Mouse (Mus musculus) liver, postnatal 0 days (tissue): ENCODE measurements around the gene 2200002J24Rik. TPM values are rescaled to one million over a fixed set of nuclear protein-coding genes. Genes with fewer than 3 reads are reported as not detected.
"Not testable (repeated sequence)": the region's sequence is repeated elsewhere in the genome, so short reads cannot be mapped to it uniquely, and the experiment has no call there.

ENCODE experiments used
- ATAC-seq: fragments of 200-750 bp; cut with Nextera tagmentation; 2 replicates; pipeline ENCODE4 v1.8.0; 2017; ENCODE audit warnings: mild to moderate bottlenecking, moderate library complexity
- DNase-seq: peaks from one replicate; pipeline ENCODE4 v3.0.0-alpha.2; 2016
- H3K27ac ChIP-seq: fragments of 300-500 bp; sonication (generic); 2 replicates; pipeline ENCODE4 v1.5.1; 2014; ENCODE audit warnings: antibody characterized with exemption, moderate library complexity, mild to moderate bottlenecking, low read depth
- H3K27me3 ChIP-seq: fragments of 300-500 bp; sonication (generic); 2 replicates; pipeline ENCODE4 v1.6.1; 2014; ENCODE audit warnings: low read length, control low read depth, mixed read lengths; ENCODE audit not compliant: insufficient read depth
- H3K36me3 ChIP-seq: fragments of 300-500 bp; sonication (generic); replicated peaks from 2 replicates; pipeline ENCODE4 v1.6.1; 2014; ENCODE audit warnings: mild to moderate bottlenecking, control low read depth, low read length, moderate library complexity, mixed read lengths; ENCODE audit not compliant: insufficient read depth
- H3K4me1 ChIP-seq: fragments of 300-500 bp; sonication (generic); 2 replicates; pipeline ENCODE4 v1.6.1; 2014; ENCODE audit warnings: antibody characterized with exemption, mild to moderate bottlenecking, control low read depth; ENCODE audit not compliant: insufficient read depth
- H3K4me2 ChIP-seq: fragments of 300-500 bp; sonication (generic); 2 replicates; pipeline ENCODE4 v1.6.1; 2014; ENCODE audit warnings: low read depth, mild to moderate bottlenecking, low read length, moderate library complexity, mixed read lengths
- H3K4me3 ChIP-seq: fragments of 300-500 bp; sonication (generic); 2 replicates; pipeline ENCODE4 v1.5.1; 2014; ENCODE audit warnings: low read depth, low read length
- H3K9ac ChIP-seq: fragments of 300-500 bp; sonication (generic); replicated peaks from 2 replicates; pipeline ENCODE4 v1.6.1; 2014; ENCODE audit warnings: mild to moderate bottlenecking, moderate library complexity
- H3K9me3 ChIP-seq: fragments of 300-500 bp; sonication (generic); 2 replicates; pipeline ENCODE4 v1.6.1; 2016; ENCODE audit warnings: mild to moderate bottlenecking, control low read depth, low read length, mixed read lengths
- CTCF ChIP-seq: sonication (generic); IDR thresholded peaks from 2 replicates; pipeline ENCODE4 v1.5.1; 2016; ENCODE audit warnings: antibody characterized with exemption, low read depth
- EP300 ChIP-seq: IDR thresholded peaks from 2 replicates; pipeline ENCODE4 v1.6.1; 2016; ENCODE audit warnings: antibody characterized with exemption, low read depth, mild to moderate bottlenecking
- WGBS: fragments of 180-500 bp; shearing (Covaris S2); extraction: QIAGEN DNeasy Blood & Tissue Kit; methylation state at CpG from one replicate; pipeline ENCODE4 v1.1.7; 2014; ENCODE audit not compliant: insufficient replicate concordance; 5-methylcytosine and 5-hydroxymethylcytosine counted together
- polyA plus RNA-seq: library from polyadenylated mRNA; unstranded; fragments of >200 nt; fragmentation: Nextera tagmentation; extraction: Ambion mirVana; gene quantifications from 2 replicates; pipeline ENCODE4 v1.2.1, GENCODE M21; 2015

Gene 2200002J24Rik
- polyA plus RNA-seq, 1 experiment from 2014 or later, result 0.53 TPM

GRCm38 (mm10) chr7:30736211-30736610 lies 37.5 kb downstream of the 2200002J24Rik start:
- WGBS, result 81% methylated on average over 3 of the region's 3 CpGs

GRCm38 (mm10) chr7:30742570-30742969 lies 43.8 kb downstream of the 2200002J24Rik start:
- H3K9me3 ChIP-seq, H3K27me3 ChIP-seq: not testable (repeated sequence)

More at GRCm38 (mm10) chr7:30736211-30736610, 37.5 kb downstream of the 2200002J24Rik start:
- no peak for DNase-seq
- H3K4me1 ChIP-seq, result peaks cover 4% of the 10 kb centered on the region; the same call in 1 of the 2 replicates
- no peak for ATAC-seq
- H3K27me3 ChIP-seq, result no peaks in the 10 kb centered on the region
- no peak overlapping the region for H3K9ac ChIP-seq
- H3K27ac ChIP-seq, result no peak overlapping the region
- H3K36me3 ChIP-seq, result peaks cover 15% of the 10 kb centered on the region
- H3K4me2 ChIP-seq, result no peak overlapping the region
- TF ChIP-seq EP300 (no peak), CTCF (no peak)
- H3K9me3 ChIP-seq, result no peaks in the 10 kb centered on the region
- H3K4me3 ChIP-seq, result no peak overlapping the region

GRCm38 (mm10) chr7:30743617-30744016 lies 44.9 kb downstream of the 2200002J24Rik start, which contains the start of gene Gapdhs:
Gapdhs (minus strand) TSS chr7:30743681.
- no CpG with 5 or more reads among the region's 4 CpGs for WGBS
- not testable (repeated sequence) for H3K36me3 ChIP-seq, H3K4me2 ChIP-seq, H3K4me1 ChIP-seq, H3K4me3 ChIP-seq, H3K9me3 ChIP-seq, H3K9ac ChIP-seq, DNase-seq, H3K27me3 ChIP-seq, H3K27ac ChIP-seq
- peak; percentile 31; the same call in 1 of the 2 replicates for ATAC-seq

More at GRCm38 (mm10) chr7:30742570-30742969, 43.8 kb downstream of the 2200002J24Rik start:
- not testable (repeated sequence) for H3K4me1 ChIP-seq, H3K4me3 ChIP-seq, H3K36me3 ChIP-seq, H3K27ac ChIP-seq, H3K9ac ChIP-seq, H3K4me2 ChIP-seq
- peak; percentile 35 for DNase-seq
- WGBS, result 32% methylated on average over 2 of the region's 2 CpGs
- peak; percentile 40; the same call in 1 of the 2 replicates for ATAC-seq

- DNase-seq (peak; percentile 71), ATAC-seq (peak; percentile 74)
- Histone ChIP-seq H3K27ac (no peak overlapping the region), H3K4me2 (no peak overlapping the region), H3K4me1 (peaks cover 5% of the 10 kb centered on the region; the same call in 1 of the 2 replicates), H3K9me3 (no peaks in the 10 kb centered on the region), H3K27me3 (no peaks in the 10 kb centered on the region), H3K36me3 (no peaks in the 10 kb centered on the region), H3K4me3 (no peak overlapping the region), H3K9ac (no peak overlapping the region)
- WGBS, result 42% methylated on average over 4 of the region's 4 CpGs
- TF ChIP-seq CTCF (no peak), EP300 (no peak)
Observed at GRCm38 (mm10) chr7:30744022-30744598, 45.4 kb downstream of the 2200002J24Rik start.

- peaks cover 5% of the 10 kb centered on the region; the same call in 1 of the 2 replicates for H3K4me1 ChIP-seq
- H3K36me3 ChIP-seq, result no peaks in the 10 kb centered on the region
- no peaks in the 10 kb centered on the region for H3K27me3 ChIP-seq
- no peak for DNase-seq
- H3K4me2 ChIP-seq, result no peak overlapping the region
- ATAC-seq, result no peak
- H3K4me3 ChIP-seq, result no peak overlapping the region
- TF ChIP-seq CTCF, result peak; percentile 30
- no peak for TF ChIP-seq EP300
- H3K9me3 ChIP-seq, result no peaks in the 10 kb centered on the region
- no peak overlapping the region for H3K27ac ChIP-seq
- H3K9ac ChIP-seq, result no peak overlapping the region
- WGBS, result 77% methylated on average over 7 of the region's 7 CpGs
Observed at GRCm38 (mm10) chr7:30747525-30748204, 48.9 kb downstream of the 2200002J24Rik start.

Other genes starting within 250 kb of the 2200002J24Rik start
- gene Kirrel2, start 241.2 kb upstream of the 2200002J24Rik start, polyA plus RNA-seq, result 0.05 TPM in 1 of 2 replicates, not detected in the other
- 0.06 and 0.07 TPM in 2 replicates for gene Nphs1, start 240.6 kb upstream of the 2200002J24Rik start, polyA plus RNA-seq
- gene Prodh2, start 205.3 kb upstream of the 2200002J24Rik start, polyA plus RNA-seq, result 203 and 205 TPM in 2 replicates
- gene Arhgap33, start 163.9 kb upstream of the 2200002J24Rik start, polyA plus RNA-seq, result 1.0 and 1.1 TPM in 2 replicates
- gene Hspb6, start 146.7 kb upstream of the 2200002J24Rik start, polyA plus RNA-seq, result 4.9 and 6.6 TPM in 2 replicates
- 0.53 and 1.1 TPM in 2 replicates for gene Proser3, start 146.6 kb upstream of the 2200002J24Rik start, polyA plus RNA-seq
- gene Lin37, start 139.1 kb upstream of the 2200002J24Rik start, polyA plus RNA-seq, result 16.0 and 18.9 TPM in 2 replicates
- 34.4 and 34.8 TPM in 2 replicates for gene U2af1l4, start 135.6 kb upstream of the 2200002J24Rik start, polyA plus RNA-seq
- 1.5 and 1.8 TPM in 2 replicates for gene Gm49396, start 135.6 kb upstream of the 2200002J24Rik start, polyA plus RNA-seq
- gene Psenen, start 135.3 kb upstream of the 2200002J24Rik start, polyA plus RNA-seq, result 85.3 and 94.5 TPM in 2 replicates
- gene Igflr1, start 133.5 kb upstream of the 2200002J24Rik start, polyA plus RNA-seq, result 0.52 and 1.2 TPM in 2 replicates
- gene Kmt2b, start 110.2 kb upstream of the 2200002J24Rik start, polyA plus RNA-seq, result 1.9 and 3.1 TPM in 2 replicates
- 0.53 and 1.2 TPM in 2 replicates for gene Zbtb32, start 100.0 kb upstream of the 2200002J24Rik start, polyA plus RNA-seq
- gene Upk1a, start 86.1 kb upstream of the 2200002J24Rik start, polyA plus RNA-seq, result 0.07 and 0.14 TPM in 2 replicates
- 995 and 998 TPM in 2 replicates for gene Cox6b1, start 72.8 kb upstream of the 2200002J24Rik start, polyA plus RNA-seq
- not detected in 2 replicates for gene Etv2, start 63.1 kb upstream of the 2200002J24Rik start, polyA plus RNA-seq
- 41.8 and 43.3 TPM in 2 replicates for gene Rbm42, start 48.6 kb upstream of the 2200002J24Rik start, polyA plus RNA-seq
- 11.4 and 13.0 TPM in 2 replicates for gene Haus5, start 33.9 kb upstream of the 2200002J24Rik start, polyA plus RNA-seq
- not detected in 2 replicates for gene Pmis2, start 27.3 kb upstream of the 2200002J24Rik start, polyA plus RNA-seq
- 1.1 and 1.6 TPM in 2 replicates for gene Atp4a, start 13.3 kb downstream of the 2200002J24Rik start, polyA plus RNA-seq
- 153 and 158 TPM in 2 replicates for gene Tmem147, start 30.6 kb downstream of the 2200002J24Rik start, polyA plus RNA-seq
- gene Gapdhs, start 44.8 kb downstream of the 2200002J24Rik start, polyA plus RNA-seq, result 0.12 TPM in 1 of 2 replicates, not detected in the other
- gene Sbsn, start 52.5 kb downstream of the 2200002J24Rik start, polyA plus RNA-seq, result 0.69 and 0.77 TPM in 2 replicates
- gene Dmkn, start 64.8 kb downstream of the 2200002J24Rik start, polyA plus RNA-seq, result 1.5 and 1.8 TPM in 2 replicates
- not detected in 2 replicates for gene Krtdap, start 89.0 kb downstream of the 2200002J24Rik start, polyA plus RNA-seq
- 1.6 and 2.1 TPM in 2 replicates for gene Ffar2, start 124.8 kb downstream of the 2200002J24Rik start, polyA plus RNA-seq
- not detected in 2 replicates for gene Ffar3, start 157.3 kb downstream of the 2200002J24Rik start, polyA plus RNA-seq
- gene Ffar1, start 162.6 kb downstream of the 2200002J24Rik start, polyA plus RNA-seq, result 0.06 TPM in 1 of 2 replicates, not detected in the other
- 1.5 and 2.2 TPM in 2 replicates for gene Cd22, start 181.4 kb downstream of the 2200002J24Rik start, polyA plus RNA-seq
- gene Mag, start 215.9 kb downstream of the 2200002J24Rik start, polyA plus RNA-seq, result 0.47 and 0.51 TPM in 2 replicates
- 0.49 TPM in 1 of 2 replicates, not detected in the other for gene Hamp2, start 225.8 kb downstream of the 2200002J24Rik start, polyA plus RNA-seq
- 142 and 248 TPM in 2 replicates for gene Hamp, start 245.1 kb downstream of the 2200002J24Rik start, polyA plus RNA-seq